Mouse (Mus musculus) ZHBTc4 (cell line): Measurements from ENCODE around the gene Tecpr2.
"Not testable (repeated sequence)": the region's sequence is repeated elsewhere in the genome, so short reads cannot be mapped to it uniquely, and the experiment has no call there.

Experiments
- DNase-seq: peaks from one replicate; pipeline ENCODE4 v3.0.0-alpha.2; 2011; ENCODE audit warnings: low read depth, low spot score

Tecpr2 gene

GRCm38 (mm10) chr12:110889036-110890020, at the start of gene Tecpr2, which contains the start of gene Cinp:
Gene Tecpr2, plus strand, starts transcription at chr12:110889264.
Gene Cinp, minus strand, starts transcription at chr12:110889145.
- DNase-seq = peak; percentile 99

- peak; percentile 97 for DNase-seq
Observed at GRCm38 (mm10) chr12:110840348-110841198, 48.5 kb upstream of the Tecpr2 start, which contains the start of gene Mok. Gene Mok, minus strand, starts transcription at chr12:110840939.

- DNase-seq = no peak
Observed at GRCm38 (mm10) chr12:110841731-110842493, 47.2 kb upstream of the Tecpr2 start.

GRCm38 (mm10) chr12:110843194-110844048, 45.6 kb upstream of the Tecpr2 start:
- peak; percentile 89 for DNase-seq

- peak; percentile 35 for DNase-seq
Observed at GRCm38 (mm10) chr12:110844227-110845130, 44.6 kb upstream of the Tecpr2 start.

GRCm38 (mm10) chr12:110845131-110845880, 43.8 kb upstream of the Tecpr2 start:
- DNase-seq = peak; percentile 97

- no peak for DNase-seq
Observed at GRCm38 (mm10) chr12:110846191-110846765, 42.8 kb upstream of the Tecpr2 start.

- DNase-seq = peak; percentile 90
Observed at GRCm38 (mm10) chr12:110850010-110850928, 38.8 kb upstream of the Tecpr2 start, which contains the start of gene Zfp839. Gene Zfp839, plus strand, starts transcription at chr12:110850253.

- DNase-seq = no peak
Observed at GRCm38 (mm10) chr12:110850929-110851256, 38.2 kb upstream of the Tecpr2 start.

GRCm38 (mm10) chr12:110851414-110851813, 37.6 kb upstream of the Tecpr2 start:
- no peak for DNase-seq

- DNase-seq = no peak
Observed at GRCm38 (mm10) chr12:110851923-110852322, 37.1 kb upstream of the Tecpr2 start.

GRCm38 (mm10) chr12:110854786-110855737, 34.0 kb upstream of the Tecpr2 start:
- peak; percentile 56 for DNase-seq

- DNase-seq = peak; percentile 51
Observed at GRCm38 (mm10) chr12:110857196-110857595, 31.9 kb upstream of the Tecpr2 start.

- DNase-seq = not testable (repeated sequence)
Observed at GRCm38 (mm10) chr12:110858681-110859080, 30.4 kb upstream of the Tecpr2 start.

GRCm38 (mm10) chr12:110860293-110860692, 28.8 kb upstream of the Tecpr2 start:
- no peak for DNase-seq

- peak; percentile 73 for DNase-seq
Observed at GRCm38 (mm10) chr12:110861256-110861655, 27.8 kb upstream of the Tecpr2 start.
